Mouse (Mus musculus): ENCODE data around the gene S1pr4.

The S1pr4 gene

GRCm38 (mm10) chr10:81464405-81465264 is 35.3 kb downstream of the S1pr4 start:
- DNase-seq (ENCODE audit: low spot score), result peak; percentile 26

GRCm38 (mm10) chr10:81463531-81463930 is 36.4 kb downstream of the S1pr4 start:
- DNase-seq (ENCODE audit: low spot score), result no peak

GRCm38 (mm10) chr10:81462917-81463316 is 37.0 kb downstream of the S1pr4 start:
- DNase-seq (ENCODE audit: low spot score), result no peak

DNA sequence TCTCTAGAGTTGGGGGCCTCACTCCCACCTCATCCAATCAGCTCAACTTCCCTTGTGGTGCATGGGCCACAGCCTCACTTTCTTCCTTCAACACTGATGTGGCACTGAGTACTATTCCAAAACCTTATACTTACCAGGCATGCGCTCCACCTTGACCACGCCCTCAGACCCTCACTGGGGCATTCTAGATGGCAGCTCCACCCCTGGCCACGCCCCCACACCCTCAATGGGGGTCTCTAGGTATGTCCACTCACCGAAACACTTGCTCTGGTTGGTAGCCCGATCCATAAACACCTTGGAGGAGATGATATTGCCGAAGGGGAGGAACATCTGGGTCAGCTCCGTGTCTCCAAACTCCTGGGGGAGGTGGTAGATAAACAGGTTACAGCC is 37.5 kb downstream of the S1pr4 start:
- no peak for DNase-seq (ENCODE audit: low spot score)

- no peak for DNase-seq (ENCODE audit: low spot score)
These were observed 38.1 kb downstream of the S1pr4 start for GRCm38 (mm10) chr10:81461673-81462414.

DNA sequence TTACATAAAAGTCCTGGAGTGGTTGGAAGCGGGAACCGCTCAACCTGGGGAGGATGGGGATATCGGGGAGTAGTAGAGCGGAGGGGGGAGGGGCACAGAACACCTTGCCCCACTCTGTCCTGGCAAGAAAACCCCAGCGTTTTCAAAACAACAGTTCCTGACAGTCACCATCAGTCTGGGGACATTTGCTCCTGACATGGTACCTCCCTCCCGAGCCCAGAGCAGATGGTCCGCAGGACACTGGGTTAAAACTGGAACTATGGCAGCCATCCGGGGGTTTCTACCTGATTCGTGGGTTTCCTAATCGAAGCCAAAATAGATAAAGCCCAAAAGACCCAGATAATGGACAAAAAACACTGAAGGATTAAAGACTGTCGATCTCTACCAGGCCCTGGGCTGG is 39.0 kb downstream of the S1pr4 start:
- DNase-seq (ENCODE audit: low spot score), result no peak

DNA sequence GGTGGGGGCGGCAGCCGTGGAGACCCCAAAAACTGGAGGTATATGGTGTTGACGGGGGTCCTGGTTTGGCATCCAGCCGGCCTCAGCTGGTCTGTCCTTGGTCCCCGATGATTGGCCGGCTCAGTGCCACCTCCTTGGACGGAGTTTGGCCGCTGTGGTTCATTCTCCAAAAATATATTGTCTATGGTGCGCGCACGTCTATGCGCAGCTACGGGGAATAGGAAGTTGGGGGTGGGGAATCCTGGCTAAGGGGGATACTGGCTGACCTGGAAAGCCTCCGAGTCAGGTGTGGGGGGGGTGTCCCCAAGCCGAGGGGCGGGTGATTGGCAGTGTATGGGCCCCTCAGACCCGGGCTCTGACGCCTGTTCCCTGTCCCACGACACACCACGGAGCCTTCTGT is 39.5 kb downstream of the S1pr4 start:
- DNase-seq (ENCODE audit: low spot score), result no peak

DNA sequence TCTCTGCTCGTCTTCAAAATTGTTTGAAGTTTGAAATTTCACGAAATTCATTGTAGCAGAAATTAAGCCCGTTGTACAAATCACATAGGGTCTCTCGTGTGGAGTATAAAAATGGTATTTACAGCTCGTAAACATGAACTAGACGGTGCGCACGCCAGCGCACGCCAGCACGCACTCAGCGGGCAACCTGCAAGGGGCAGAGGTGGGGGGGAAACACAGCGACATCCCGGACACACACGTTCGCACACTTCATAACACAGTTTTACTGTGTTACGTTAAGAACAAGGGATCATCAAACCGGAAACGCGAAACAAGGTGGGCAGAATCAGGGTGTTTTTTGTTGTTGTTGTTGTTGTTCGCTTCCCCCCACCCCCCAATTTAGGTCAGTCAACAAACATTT is 40.5 kb downstream of the S1pr4 start:
- DNase-seq (ENCODE audit: low spot score), result no peak

DNA sequence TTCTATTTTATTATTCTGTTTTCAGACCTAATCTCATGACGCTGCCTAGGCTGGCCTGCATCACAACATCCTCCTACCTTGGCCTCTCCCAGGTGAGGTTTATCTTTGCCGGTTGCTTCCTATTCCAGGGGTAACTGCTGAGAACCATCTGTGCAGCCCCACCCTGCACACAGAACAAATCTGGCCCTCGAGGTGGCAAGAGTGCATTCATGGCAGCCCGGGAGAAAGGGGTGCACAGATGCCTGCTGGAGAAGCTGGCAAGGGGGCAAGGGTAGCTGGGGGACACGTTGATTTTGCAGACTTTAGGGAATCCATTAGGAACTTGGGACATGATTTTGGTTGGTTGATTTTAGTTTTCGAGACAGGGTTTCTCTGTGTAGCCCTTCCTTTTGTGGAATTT is 41.7 kb downstream of the S1pr4 start:
- DNase-seq (ENCODE audit: low spot score), result no peak

DNA sequence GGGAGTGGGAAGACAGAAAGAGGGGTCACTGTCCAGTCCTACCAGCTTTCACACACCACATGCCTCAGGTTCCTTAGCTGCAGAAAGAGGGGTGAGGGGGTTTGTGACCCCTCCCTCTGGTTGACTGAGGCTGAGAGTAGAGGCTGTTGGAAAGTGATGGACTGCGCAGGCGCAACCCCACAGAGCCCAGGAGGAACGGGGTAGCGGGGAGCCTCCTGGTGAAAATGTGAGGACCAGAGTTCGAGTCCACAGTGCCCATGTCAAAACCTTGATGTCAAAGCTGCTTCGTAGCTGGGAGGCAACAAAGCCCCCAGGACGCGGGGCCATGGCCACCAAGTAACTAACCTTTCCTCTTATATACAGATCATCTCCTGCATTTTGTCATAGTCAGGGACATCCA is 42.3 kb downstream of the S1pr4 start:
- DNase-seq (ENCODE audit: low spot score), result no peak

DNA sequence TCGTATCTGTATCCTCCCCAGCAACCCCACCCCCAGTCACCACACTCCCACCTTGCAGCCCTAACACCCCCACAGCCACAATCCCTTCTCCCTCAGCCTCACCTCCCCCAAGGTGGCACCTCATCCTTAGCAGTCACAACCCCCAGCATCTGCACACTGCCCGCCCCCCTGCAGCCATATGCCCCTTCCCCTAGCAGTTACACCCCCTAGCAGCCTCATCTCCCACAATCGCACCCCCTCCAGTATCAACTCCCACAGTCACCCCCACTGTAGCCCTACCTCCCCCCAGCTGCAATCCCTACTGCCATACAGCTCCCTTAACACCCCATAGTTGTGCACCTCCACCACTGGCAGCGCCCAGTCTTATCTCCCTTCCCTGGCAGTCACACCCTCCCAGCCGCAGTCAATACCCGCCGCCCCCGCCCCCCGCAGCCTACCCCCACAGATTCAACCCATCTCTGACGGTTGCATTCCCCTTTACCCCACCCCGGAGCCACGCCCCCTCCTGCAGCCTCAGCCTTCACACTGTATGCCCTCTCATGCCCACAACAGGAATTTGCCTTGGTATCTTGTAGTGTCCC is 42.9 kb downstream of the S1pr4 start:
- DNase-seq (ENCODE audit: low spot score), result no peak

DNA sequence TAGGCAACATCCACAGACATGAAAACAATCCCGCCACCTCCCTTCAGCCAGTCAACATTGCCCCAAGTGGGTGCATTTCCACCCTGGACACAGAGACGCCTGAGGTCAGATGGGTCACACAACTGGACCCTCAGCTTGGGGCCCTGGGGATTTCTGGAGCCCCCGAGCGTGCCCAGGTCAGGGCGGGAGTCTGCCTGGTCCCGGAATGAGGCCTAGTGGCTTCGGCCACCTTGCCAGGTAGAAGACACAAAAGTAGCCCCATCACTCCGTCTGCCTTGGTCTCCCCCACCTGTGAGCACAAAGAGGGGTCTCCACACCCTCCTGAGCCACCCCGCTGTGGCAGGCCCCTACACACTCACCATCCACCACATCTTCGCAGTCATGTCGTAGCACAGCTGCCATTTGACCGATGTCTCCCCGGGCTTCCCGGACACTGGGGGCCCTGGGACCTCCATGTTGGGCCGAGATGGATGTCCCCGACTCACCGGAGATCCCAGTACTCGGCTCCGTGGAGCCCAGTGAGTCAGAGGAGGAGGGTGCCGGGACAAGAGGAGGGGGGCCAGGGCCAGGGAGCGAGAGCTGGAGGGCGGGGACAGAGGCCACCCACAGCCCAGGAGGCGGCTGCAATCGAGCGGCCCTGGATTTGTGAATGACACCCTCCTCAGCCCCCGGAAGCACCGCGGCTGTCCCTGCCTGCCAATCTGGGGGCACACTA is 44.6 kb downstream of the S1pr4 start, which contains the start of gene Nfic:
TSS of gene Nfic (minus strand) at position 455 of the 715 bp plus-strand sequence.
- DNase-seq (ENCODE audit: low spot score), result no peak

GRCm38 (mm10) chr10:81454106-81454505 is 45.8 kb downstream of the S1pr4 start:
- no peak for DNase-seq (ENCODE audit: low spot score)

- no peak for DNase-seq (ENCODE audit: low spot score)
These were observed 47.0 kb downstream of the S1pr4 start for GRCm38 (mm10) chr10:81452947-81453288.

DNA sequence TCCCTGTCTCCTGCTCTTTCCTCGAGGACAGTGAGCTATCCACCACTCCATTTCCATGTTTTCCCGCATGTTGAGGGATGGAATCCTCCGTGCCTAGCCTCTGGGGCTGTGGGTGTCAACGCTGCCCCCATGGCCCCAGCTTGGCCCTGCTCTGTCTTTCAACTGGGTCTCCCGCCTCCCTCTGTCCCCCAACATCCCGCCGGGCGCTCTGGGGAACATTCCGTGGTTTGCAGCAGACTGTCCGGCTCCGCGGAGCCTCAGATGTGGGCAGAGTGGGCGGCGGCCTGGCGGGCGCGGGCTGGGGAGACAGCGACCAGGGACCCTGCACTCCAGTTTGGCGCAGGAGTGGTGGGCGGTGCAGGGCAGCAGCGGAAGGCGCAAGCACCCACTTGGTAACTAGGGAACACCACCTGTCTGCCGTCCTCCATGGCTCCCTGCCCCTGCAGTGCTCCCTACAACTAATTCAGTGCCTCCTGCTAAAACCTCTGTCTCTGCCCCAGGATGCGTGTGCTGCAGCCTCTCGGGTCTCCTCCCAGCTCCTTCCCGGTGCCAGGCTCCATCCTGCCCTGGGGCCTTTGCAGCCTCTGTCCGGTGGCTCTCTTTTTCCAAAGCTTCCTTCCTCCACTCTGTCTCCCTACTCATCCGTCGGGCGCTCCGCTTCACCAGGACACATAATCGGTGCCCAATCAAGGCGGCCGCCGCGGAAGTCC is 47.5 kb downstream of the S1pr4 start:
- no peak for DNase-seq (ENCODE audit: low spot score)

DNA sequence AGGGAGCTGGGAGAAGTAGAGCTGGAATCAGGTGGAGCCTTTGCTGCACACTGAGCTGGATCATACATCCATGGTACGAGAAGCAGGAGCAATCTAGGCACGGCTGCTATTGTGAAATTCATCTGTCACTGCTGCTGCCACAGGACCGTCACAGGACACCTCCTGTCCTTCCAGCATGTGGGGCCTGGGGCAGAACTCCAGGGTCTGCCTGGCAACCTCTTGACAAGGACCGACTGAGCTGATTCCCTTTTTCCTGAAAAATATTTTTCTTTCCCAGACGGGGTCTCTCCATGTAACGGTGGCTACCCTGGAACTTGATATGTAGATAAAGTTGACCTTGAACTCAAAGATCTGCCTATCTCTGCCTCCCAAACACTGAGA is 48.6 kb downstream of the S1pr4 start:
- no peak for DNase-seq (ENCODE audit: low spot score)

DNA sequence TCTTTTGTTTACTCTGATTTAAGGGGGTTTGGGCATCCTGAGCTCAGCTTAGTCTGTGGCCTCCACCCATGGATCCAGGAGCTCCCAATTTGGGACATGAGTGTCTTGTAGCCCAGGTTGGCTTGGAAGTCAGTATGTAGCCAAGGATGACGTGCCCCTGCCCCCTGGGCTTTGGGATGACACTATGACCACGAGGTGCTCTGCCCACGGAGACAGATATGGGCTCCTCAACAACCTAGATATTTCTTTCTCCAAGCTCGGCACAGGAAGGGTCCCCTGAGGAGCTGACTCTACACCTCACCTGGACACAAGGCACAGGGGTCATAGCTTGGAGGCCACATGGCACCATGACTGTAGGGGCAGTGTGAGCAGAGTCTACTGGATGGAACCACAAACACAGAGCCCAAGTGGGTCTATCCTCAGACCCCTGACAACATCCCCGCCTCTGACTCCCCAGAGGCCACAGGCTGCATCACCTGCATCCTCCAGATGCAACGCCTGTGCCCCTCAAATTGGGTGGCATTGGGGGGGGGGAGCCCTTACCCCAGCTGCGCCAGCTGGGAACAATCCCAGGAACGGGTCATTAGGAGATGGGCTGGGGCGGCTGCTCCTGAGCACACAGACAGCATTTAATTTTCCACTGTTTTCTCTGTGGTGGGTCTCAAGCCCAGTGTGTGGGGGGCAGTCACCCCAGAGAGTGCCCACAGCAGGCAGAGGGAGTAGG is 49.1 kb downstream of the S1pr4 start:
- no peak for DNase-seq (ENCODE audit: low spot score)

DNA sequence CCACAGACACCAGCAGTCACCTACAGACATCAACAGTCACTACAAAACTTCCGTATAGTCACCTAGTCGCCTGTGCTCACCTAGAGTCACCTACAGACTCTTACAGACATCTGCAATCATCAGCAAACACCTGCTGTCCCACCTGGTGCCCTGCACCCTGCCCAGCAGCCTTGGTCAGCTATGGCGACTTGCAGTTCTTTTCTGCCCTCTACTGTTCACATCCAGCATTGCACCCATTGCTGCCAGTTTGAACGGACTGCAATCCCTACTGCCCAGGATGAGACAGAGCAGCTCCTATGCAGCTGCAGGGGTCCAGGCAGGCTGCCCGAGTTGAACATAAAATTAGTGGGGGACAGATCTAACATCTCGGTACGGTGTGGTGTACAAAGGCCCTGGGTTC is 49.8 kb downstream of the S1pr4 start:
- DNase-seq (ENCODE audit: low spot score), result peak; percentile 87
